14 mouse cellular contexts compared by ENCODE assay signal in the genomic region with DNA sequence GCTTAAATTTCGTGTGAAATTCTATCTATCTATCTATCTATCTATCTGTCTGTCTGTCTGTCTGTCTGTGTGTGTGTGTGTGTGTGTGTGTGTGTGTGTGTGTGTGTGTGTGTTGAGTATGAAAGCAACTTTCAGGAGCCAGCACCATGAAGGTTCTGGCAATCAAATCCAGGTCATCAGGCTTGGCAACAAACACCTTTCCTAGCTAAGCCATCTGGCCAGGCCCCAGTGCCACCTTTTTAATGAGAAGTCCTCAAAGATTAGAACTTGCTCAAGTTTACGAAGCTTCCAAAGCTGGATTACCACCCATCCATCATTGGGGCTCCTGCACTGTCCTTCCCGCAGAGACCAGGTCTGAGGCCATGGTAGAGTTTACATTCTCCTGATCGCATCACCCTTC.
"Had no signal": no experiment of that assay in that cellular context is flagged by ENCODE, and none has a peak within 500 bp of the region (broad histone marks: within the 10 kb centered on the region; RNA-seq: fewer than 3 reads in every experiment).

No protein-coding gene starts in this region.

- H3K4me1 ChIP-seq: kidney, embryonic 15.5 days; limb, embryonic 13.5 days; liver, embryonic 12.5 days; midbrain, embryonic 10.5 days; neural tube, embryonic 12.5 days; stomach, embryonic 15.5 days had no signal

- H3K9ac ChIP-seq: kidney, embryonic 15.5 days; limb, embryonic 13.5 days; liver, embryonic 12.5 days; lung, embryonic 14.5 days; neural tube, embryonic 12.5 days; stomach, embryonic 15.5 days had no signal

- H3K27me3 ChIP-seq: kidney, embryonic 15.5 days; limb, embryonic 13.5 days; liver, embryonic 12.5 days; neural tube, embryonic 12.5 days; stomach, embryonic 15.5 days had no signal

- H3K4me3 ChIP-seq: kidney, embryonic 15.5 days; limb, embryonic 13.5 days; liver, embryonic 12.5 days; midbrain, embryonic 10.5 days; neural tube, embryonic 12.5 days; stomach, embryonic 15.5 days had no signal

- DNase-seq: kidney, postnatal 14 days; left cerebral cortex, postnatal 4 days; lung, embryonic 14.5 days; lung, postnatal 10 days; lung, postnatal 4 days; midbrain, embryonic 14.5 days; thymus, adult 2 months; thymus, postnatal 25 days had no signal

- H3K36me3 ChIP-seq: kidney, embryonic 15.5 days; limb, embryonic 13.5 days; liver, embryonic 12.5 days; midbrain, embryonic 10.5 days; neural tube, embryonic 12.5 days; stomach, embryonic 15.5 days had no signal

- H3K27ac ChIP-seq: kidney, embryonic 15.5 days; limb, embryonic 13.5 days; liver, embryonic 12.5 days; midbrain, embryonic 10.5 days; neural tube, embryonic 12.5 days; stomach, embryonic 15.5 days had no signal
